Mouse (Mus musculus) limb, embryonic 14.5 days (tissue): ENCODE results near the gene Skida1. TPM values are rescaled to one million over a fixed set of nuclear protein-coding genes. Genes with fewer than 3 reads are reported as not detected.
A peak's percentile ranks its signal among the peaks of the same experiment; 100 is the strongest.

Experiments used
- ATAC-seq: fragments of 200-750 bp; cut with Nextera tagmentation; 2 replicates; pipeline ENCODE4 v1.8.0; 2017; ENCODE audit warnings: low read depth, moderate number of reproducible peaks, moderate TSS enrichment; ENCODE audit not compliant: low FRiP score
- DNase-seq: peaks from one replicate; pipeline ENCODE4 v3.0.0-alpha.2; 2015; ENCODE audit warnings: low spot score
- H3K27ac ChIP-seq: fragments of 300-500 bp; sonication (generic); replicated peaks from 2 replicates; pipeline ENCODE4 v1.5.1; 2014; ENCODE audit warnings: low read depth, mild to moderate bottlenecking, low read length, moderate library complexity, mixed read lengths
- H3K27me3 ChIP-seq: fragments of 300-500 bp; sonication (generic); 2 replicates; pipeline ENCODE4 v1.6.1; 2014; ENCODE audit warnings: low read length, mixed read lengths; ENCODE audit not compliant: control insufficient read depth, insufficient read depth
- H3K36me3 ChIP-seq: fragments of 300-500 bp; sonication (generic); 2 replicates; pipeline ENCODE4 v1.6.1; 2014; ENCODE audit warnings: mild to moderate bottlenecking, low read length, moderate library complexity, mixed read lengths; ENCODE audit not compliant: control insufficient read depth, insufficient read depth
- H3K4me1 ChIP-seq: fragments of 300-500 bp; sonication (generic); 2 replicates; pipeline ENCODE4 v1.6.1; 2014; ENCODE audit warnings: antibody characterized with exemption, low read length, mixed read lengths; ENCODE audit not compliant: control insufficient read depth, insufficient read depth
- H3K4me2 ChIP-seq: fragments of 300-500 bp; sonication (generic); replicated peaks from 2 replicates; pipeline ENCODE4 v1.6.1; 2014; ENCODE audit warnings: low read depth, mild to moderate bottlenecking, low read length, moderate library complexity; ENCODE audit not compliant: severe bottlenecking
- H3K4me3 ChIP-seq: fragments of 300-500 bp; sonication (generic); replicated peaks from 2 replicates; pipeline ENCODE4 v1.5.1; 2014; ENCODE audit warnings: low read length
- H3K9ac ChIP-seq: fragments of 300-500 bp; sonication (generic); 2 replicates; pipeline ENCODE4 v1.6.1; 2014; ENCODE audit warnings: mild to moderate bottlenecking, low read depth, low read length, moderate library complexity; ENCODE audit not compliant: severe bottlenecking
- H3K9me3 ChIP-seq: fragments of 300-500 bp; sonication (generic); 2 replicates; pipeline ENCODE4 v1.6.1; 2016; ENCODE audit warnings: low read length; ENCODE audit not compliant: control insufficient read depth
- POLR2A ChIP-seq: fragments of 200-500 bp; IDR thresholded peaks from 2 replicates; pipeline ENCODE4 v1.8.0; 2012; ENCODE audit warnings: inconsistent platforms, mild to moderate bottlenecking, moderate library complexity, borderline replicate concordance; ENCODE audit not compliant: insufficient read depth, insufficient read length; ENCODE audit errors: extremely low read depth
- WGBS: fragments of 180-500 bp; shearing (Covaris S2); extraction: QIAGEN DNeasy Blood & Tissue Kit; methylation state at CpG from one replicate; pipeline ENCODE4 v1.1.7; 2014; 5-methylcytosine and 5-hydroxymethylcytosine counted together
- polyA plus RNA-seq, 2 experiments: library from polyadenylated mRNA; depleted of rRNA in 1 of 2; stranded (reverse) in 1 of 2; unstranded in 1 of 2; fragments of >200 nt; fragmentation: Nextera tagmentation in 1 of 2; extraction: Ambion mirVana in 1 of 2; gene quantifications; 2 replicates each; pipeline versions ENCODE4 v1.2.1 to v1.2.3; 2012 to 2014

Gene Skida1
- polyA plus RNA-seq, 2 experiments: 8.2 to 19.0 TPM

DNA sequence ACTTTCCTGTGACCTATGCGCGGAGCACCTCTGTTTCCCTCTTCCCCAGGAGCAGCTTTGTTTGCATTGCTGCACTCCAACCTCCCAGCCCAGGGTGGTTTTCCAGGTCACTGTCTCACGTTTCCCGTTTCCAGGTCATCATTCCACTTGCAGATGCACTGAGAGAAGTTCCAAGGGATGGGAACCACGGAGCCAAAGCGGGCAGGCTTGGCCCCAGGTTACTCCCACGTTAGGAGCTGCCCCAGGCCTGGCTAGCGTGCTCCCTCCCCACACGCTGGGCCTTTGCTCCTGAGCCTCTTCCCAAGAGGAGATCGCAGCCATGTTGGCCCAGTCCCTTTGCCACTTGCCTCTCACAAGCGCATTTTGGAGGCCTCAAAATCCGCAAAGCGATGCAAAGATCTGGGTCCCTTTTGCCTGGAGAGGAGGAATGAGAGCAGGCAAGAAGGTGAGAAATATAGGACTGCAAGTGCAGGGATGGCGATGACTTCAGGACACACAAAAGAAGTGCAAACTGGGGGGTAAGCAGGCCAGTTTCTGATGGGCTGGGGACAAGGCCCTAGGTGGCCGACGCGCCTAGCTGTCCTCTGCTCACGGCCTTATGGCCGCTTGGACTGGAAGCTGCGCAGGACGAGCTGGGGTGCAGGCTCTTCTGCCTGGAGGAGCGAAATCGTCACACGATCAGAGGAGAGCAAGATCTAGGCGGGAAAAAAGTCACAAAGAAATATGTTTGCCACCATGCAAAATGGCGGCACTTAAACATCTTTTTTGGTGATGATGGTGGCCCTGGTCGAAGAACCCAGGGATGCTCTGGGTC, 8.3 kb downstream of the Skida1 start:
- 29% methylated on average over 27 of the region's 27 CpGs for WGBS
- no peaks in the 10 kb centered on the region for H3K36me3 ChIP-seq
- peak overlapping the region; percentile 7; the same call in 1 of the 2 replicates for H3K4me3 ChIP-seq
- peak overlapping the region; percentile 61 for H3K4me2 ChIP-seq
- peak overlapping the region; percentile 41; the same call in 1 of the 2 replicates for H3K27ac ChIP-seq
- ATAC-seq: no peak
- no peaks in the 10 kb centered on the region for H3K9me3 ChIP-seq
- TF ChIP-seq POLR2A: no peak
- no peaks in the 10 kb centered on the region for H3K27me3 ChIP-seq
- no peak for DNase-seq
- H3K9ac ChIP-seq: peak overlapping the region; percentile 68
- peaks cover 46% of the 10 kb centered on the region for H3K4me1 ChIP-seq

DNA sequence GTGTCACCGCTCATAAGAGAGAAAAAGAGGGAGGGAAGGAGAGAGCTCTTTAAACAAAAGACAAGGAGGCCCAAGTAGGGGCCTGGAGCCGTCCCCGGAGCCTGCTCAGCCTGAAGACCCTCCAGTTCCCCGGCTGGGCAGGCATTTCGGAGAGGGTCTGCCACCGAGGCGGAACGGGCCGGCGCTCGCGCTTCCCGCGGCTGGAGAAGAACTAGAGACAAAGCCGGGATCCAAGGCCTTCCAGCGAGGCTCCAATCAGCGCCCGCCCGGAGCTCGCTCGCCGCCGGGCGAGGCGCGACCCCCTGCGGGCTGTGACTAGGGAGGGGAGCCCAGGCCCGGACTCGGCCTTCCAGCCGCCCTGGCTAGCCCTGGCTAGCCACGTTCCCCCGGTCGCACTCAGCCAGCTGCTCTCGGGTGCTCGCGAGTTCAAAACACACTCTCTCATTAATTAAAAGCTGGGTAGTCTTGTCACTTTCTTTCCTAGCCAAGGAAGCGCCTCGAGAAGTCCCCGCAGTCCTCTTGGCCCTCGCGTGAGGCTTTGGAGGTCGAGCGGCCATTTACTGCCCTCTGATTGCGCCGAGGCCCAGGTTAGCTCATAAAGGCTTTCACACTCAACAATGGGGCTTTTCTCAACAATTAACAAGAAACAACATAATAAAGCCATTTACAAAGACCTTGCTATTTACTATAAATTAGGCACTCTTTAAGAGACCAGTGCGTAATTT, 9.1 kb downstream of the Skida1 start:
- peak overlapping the region; percentile 22 for H3K4me3 ChIP-seq
- no peak for TF ChIP-seq POLR2A
- WGBS: 8% methylated on average over 42 of the region's 46 CpGs
- DNase-seq: no peak
- peaks cover 46% of the 10 kb centered on the region for H3K4me1 ChIP-seq
- peak overlapping the region; percentile 68 for H3K9ac ChIP-seq
- H3K9me3 ChIP-seq: no peaks in the 10 kb centered on the region
- peak overlapping the region; percentile 44; the same call in 1 of the 2 replicates for H3K27ac ChIP-seq
- H3K27me3 ChIP-seq: no peaks in the 10 kb centered on the region
- H3K36me3 ChIP-seq: no peaks in the 10 kb centered on the region
- ATAC-seq: peak; percentile 71; the same call in 1 of the 2 replicates
- peak overlapping the region; percentile 61 for H3K4me2 ChIP-seq

- Histone ChIP-seq H3K9ac (peak overlapping the region; percentile 68; the same call in 1 of the 2 replicates), H3K4me3 (no peak overlapping the region), H3K27me3 (no peaks in the 10 kb centered on the region), H3K4me1 (peaks cover 42% of the 10 kb centered on the region), H3K27ac (no peak overlapping the region), H3K36me3 (no peaks in the 10 kb centered on the region), H3K4me2 (no peak overlapping the region), H3K9me3 (no peaks in the 10 kb centered on the region)
- WGBS: 58% methylated on average over 10 of the region's 10 CpGs
- TF ChIP-seq POLR2A: no peak
- DNase-seq (no peak), ATAC-seq (peak; percentile 1; the same call in 1 of the 2 replicates)
Measured at GRCm38 (mm10) chr2:18038895-18039371, 9.9 kb downstream of the Skida1 start.

DNA sequence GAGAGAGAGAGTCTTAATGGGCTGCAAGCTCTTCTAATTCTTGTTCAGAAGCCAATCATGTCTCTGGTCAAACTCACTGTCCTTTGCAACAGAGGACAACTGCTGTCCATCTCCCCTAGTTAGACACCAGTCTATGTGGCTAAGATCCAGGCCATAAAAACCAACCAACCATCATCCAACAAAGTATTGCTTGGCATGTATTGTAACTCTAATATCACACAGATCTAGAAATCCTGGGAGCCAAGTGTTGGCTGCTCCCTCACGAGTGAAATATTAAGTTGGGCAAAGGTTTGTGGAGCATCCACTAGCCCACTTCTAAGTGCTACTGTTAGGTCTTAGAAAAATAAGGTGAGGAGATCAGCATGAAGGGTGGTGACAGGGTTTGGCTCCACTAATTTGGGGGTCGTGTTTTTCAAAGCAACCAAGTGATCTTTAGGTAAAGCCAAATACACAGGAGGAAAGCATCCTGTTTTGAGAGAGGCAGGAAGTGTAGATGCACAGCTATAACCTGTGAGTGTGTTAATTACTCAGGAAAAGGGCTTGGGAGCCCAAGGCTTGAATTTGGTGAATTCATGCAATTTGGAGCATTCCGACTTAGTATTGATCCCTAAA, 10.6 kb downstream of the Skida1 start:
- Histone ChIP-seq H3K9me3 (no peaks in the 10 kb centered on the region), H3K36me3 (no peaks in the 10 kb centered on the region), H3K9ac (no peak overlapping the region), H3K4me1 (peaks cover 39% of the 10 kb centered on the region), H3K27ac (no peak overlapping the region), H3K4me2 (no peak overlapping the region), H3K27me3 (no peaks in the 10 kb centered on the region), H3K4me3 (no peak overlapping the region)
- no peak for ATAC-seq
- no peak for DNase-seq
- no peak for TF ChIP-seq POLR2A
- 59% methylated on average over 3 of the region's 3 CpGs for WGBS

DNA sequence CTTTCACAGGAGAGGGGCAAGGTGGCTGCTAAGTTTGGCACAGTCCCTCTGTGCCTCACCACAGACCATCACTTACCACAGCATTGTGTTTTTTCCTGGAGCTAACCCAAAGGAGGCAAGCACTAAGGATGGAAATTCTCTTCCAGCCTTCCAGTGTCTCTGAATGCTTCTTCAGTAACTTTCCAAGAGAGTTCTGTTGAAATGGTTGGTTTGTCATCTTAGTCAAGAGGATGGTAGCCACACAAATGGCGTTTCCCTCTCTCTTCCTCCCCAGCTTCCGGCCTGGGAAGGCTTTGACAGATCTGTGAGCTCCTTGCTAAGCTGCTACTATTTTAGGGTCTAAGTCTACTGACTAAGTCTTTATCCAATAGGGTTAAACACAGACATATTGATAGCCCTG, 11.4 kb downstream of the Skida1 start, which contains the start of gene A930004D18Rik:
Gene A930004D18Rik, minus strand, starts transcription at position 247 of the 400 bp plus-strand sequence.
- no peak for TF ChIP-seq POLR2A
- H3K27ac ChIP-seq: no peak within 1 kb of the TSS
- H3K36me3 ChIP-seq: no peaks in the 10 kb centered on the region
- no peak within 1 kb of the TSS for H3K4me2 ChIP-seq
- 80% methylated on average over 2 of the region's 2 CpGs for WGBS
- no peak within 1 kb of the TSS for H3K9ac ChIP-seq
- H3K4me1 ChIP-seq: peaks cover 34% of the 10 kb centered on the region
- no peak for ATAC-seq
- no peak for DNase-seq
- no peak within 1 kb of the TSS for H3K4me3 ChIP-seq
- no peaks in the 10 kb centered on the region for H3K9me3 ChIP-seq
- no peaks in the 10 kb centered on the region for H3K27me3 ChIP-seq
